ENCODE assay signal across 19 mouse cellular contexts in genomic region chr5:118005728-118006127, GRCm38 (mm10). TPM values are rescaled to one million over a fixed set of nuclear protein-coding genes. Genes with fewer than 3 reads are reported as not detected.
A peak's percentile ranks its signal among the peaks of the same experiment; 100 is the strongest.
DNase-seq lines count a peak whose midpoint lies in the region; ATAC-seq lines count a peak whose summit lies in the region.
"Had no signal": no experiment of that assay in that cellular context is flagged by ENCODE, and none has a peak within 500 bp of the region (broad histone marks: within the 10 kb centered on the region; RNA-seq: fewer than 3 reads in every experiment).

No protein-coding gene starts in this region.

- H3K36me3 ChIP-seq in kidney, embryonic 14.5 days (ENCODE audit: control insufficient read depth, insufficient read depth, low read length) = peaks cover 83% of the 10 kb centered on the region

- ATAC-seq in kidney, embryonic 14.5 days (ENCODE audit: low FRiP score, low TSS enrichment) = no peak
- ATAC-seq: midbrain, embryonic 15.5 days had no signal

- H3K4me2 ChIP-seq in kidney, embryonic 14.5 days (replicated peaks; ENCODE audit: low read depth, low read length) = no peak overlapping the region
- H3K4me2 ChIP-seq: heart, embryonic 15.5 days; liver, embryonic 11.5 days; lung, embryonic 14.5 days; midbrain, embryonic 15.5 days had no signal

- peak; percentile 74 for DNase-seq in adrenal gland, postnatal 10 days
- no peak for DNase-seq in adrenal gland, adult 18-20 months (ENCODE audit: low spot score in 2 of 2)
- DNase-seq in kidney, adult 9 months = peak; percentile 61
- DNase-seq in cerebellum, adult 11-12 months = peak; percentile 82
- DNase-seq in cerebellum, postnatal 25 days = peak; percentile 78 to 83
- no peak for DNase-seq in left cerebral cortex, postnatal 25 days (ENCODE audit: low spot score in 2 of 2)
- no peak for DNase-seq in urinary bladder, postnatal 14 days (ENCODE audit: low spot score)
- DNase-seq: layer of hippocampus, postnatal 36 days; left cerebral cortex, postnatal 4 days; lung, embryonic 14.5 days; thymus, postnatal 36 days had no signal

- H3K27ac ChIP-seq in kidney, embryonic 14.5 days (ENCODE audit: low read depth, low read length) = no peak overlapping the region
- H3K27ac ChIP-seq: forebrain, embryonic 10.5 days; heart, embryonic 15.5 days; macrophage; midbrain, embryonic 15.5 days had no signal

- no peaks in the 10 kb centered on the region for H3K27me3 ChIP-seq in kidney, embryonic 14.5 days (ENCODE audit: control insufficient read depth, insufficient read depth, low read length)
- H3K27me3 ChIP-seq: CH12.LX; heart, embryonic 15.5 days; midbrain, embryonic 15.5 days had no signal

- H3K4me1 ChIP-seq in kidney, embryonic 14.5 days (ENCODE audit: control insufficient read depth, insufficient read depth, low read length) = 0 out of 2 replicates have a peak, but pooled peaks cover 2% of the 10 kb centered on the region
- H3K4me1 ChIP-seq: forebrain, embryonic 10.5 days; heart, embryonic 15.5 days had no signal

- H3K9ac ChIP-seq in kidney, embryonic 14.5 days (ENCODE audit: low read depth, low read length) = no peak overlapping the region
- H3K9ac ChIP-seq: heart, embryonic 15.5 days; lung, embryonic 14.5 days; midbrain, embryonic 15.5 days had no signal

- H3K4me3 ChIP-seq in kidney, embryonic 14.5 days (ENCODE audit: low read length) = no peak overlapping the region
- H3K4me3 ChIP-seq: forebrain, embryonic 10.5 days; heart, embryonic 15.5 days; midbrain, embryonic 15.5 days had no signal

- H3K9me3 ChIP-seq in kidney, embryonic 14.5 days (ENCODE audit: control insufficient read depth, low read length) = no peaks in the 10 kb centered on the region
- H3K9me3 ChIP-seq: forebrain, embryonic 10.5 days; heart, embryonic 15.5 days; midbrain, embryonic 15.5 days had no signal

- intact Hi-C loops in left cerebral cortex, postnatal 25 days (cut with DNase I) = no loop called here

- 82% methylated on average over 1 of the region's 1 CpGs for WGBS in kidney, embryonic 14.5 days

RNA-seq across cellular contexts. Expression of gene Tesc, which starts 21.8 kb away (rescaled TPM):
- total RNA-seq in adrenal gland, postnatal 10 days (2021) = 10 to 100 TPM; 54.4 to 61.5 TPM
- total RNA-seq in adrenal gland, adult 18-20 months (2021) = 100 to 1,000 TPM; 149 to 166 TPM
- 10.1 and 12.3 TPM in 2 replicates for polyA plus RNA-seq in kidney, embryonic 14.5 days (2014; fragmentation: Nextera tagmentation; extraction: Ambion mirVana)
- 10 to 100 TPM; 90.0 to 94.0 TPM for total RNA-seq in left cerebral cortex, postnatal 25 days (2021)
- total RNA-seq: hematopoietic stem cell, adult 5-6 weeks had no signal
- polyA plus RNA-seq: macrophage had no signal

RNA-seq across cellular contexts. Expression of gene Fbxo21, which starts 29.2 kb away (rescaled TPM):
- total RNA-seq in adrenal gland, postnatal 10 days (2021) = 100 to 1,000 TPM; 114 to 115 TPM
- total RNA-seq in adrenal gland, adult 18-20 months (2021) = 10 to 100 TPM; 59.9 to 62.9 TPM
- polyA plus RNA-seq in kidney, embryonic 14.5 days (2014; fragmentation: Nextera tagmentation; extraction: Ambion mirVana) = 38.4 and 82.9 TPM in 2 replicates
- total RNA-seq in left cerebral cortex, postnatal 25 days (2021) = 100 to 1,000 TPM; 105 to 110 TPM

Comparison
In these comparisons a context has a peak if more than half of its experiments do, and no peak if none do; other contexts are left out.
1. DNase-seq: peak in adrenal gland, postnatal 10 days (single experiment), kidney, adult 9 months (single experiment), cerebellum, adult 11-12 months (single experiment) and cerebellum, postnatal 25 days (2 of 2); none in adrenal gland, adult 18-20 months (0 of 2), left cerebral cortex, postnatal 25 days (0 of 2) and urinary bladder, postnatal 14 days (single experiment).